Mouse (Mus musculus): ENCODE measurements at regions not wholly inside any gene's neighbourhood (a gene's known extent, or its start where the extent isn't known, plus 50 kb on each side); places are given as distances from the start of the nearest gene placed in this dataset.

GRCm38 (mm10) chr9:47444752-47445151 is 85.2 kb upstream of the Cadm1 start:
- no peak for DNase-seq

- DNase-seq = no peak
Observed at GRCm38 (mm10) chr9:47445332-47445731, 84.6 kb upstream of the Cadm1 start.

GRCm38 (mm10) chr9:47452752-47453151 is 77.2 kb upstream of the Cadm1 start:
- DNase-seq = no peak

GRCm38 (mm10) chr9:47458721-47459418 is 71.1 kb upstream of the Cadm1 start:
- no peak for DNase-seq

- no peak for DNase-seq
Observed at GRCm38 (mm10) chr9:47459461-47460049, 70.4 kb upstream of the Cadm1 start.

GRCm38 (mm10) chr9:47460241-47460640 is 69.7 kb upstream of the Cadm1 start:
- DNase-seq = no peak

GRCm38 (mm10) chr9:47461915-47462314 is 68.1 kb upstream of the Cadm1 start:
- DNase-seq = no peak

GRCm38 (mm10) chr9:47466767-47467166 is 63.2 kb upstream of the Cadm1 start:
- no peak for DNase-seq

GRCm38 (mm10) chr9:47467815-47468214 is 62.2 kb upstream of the Cadm1 start:
- no peak for DNase-seq

GRCm38 (mm10) chr9:47469576-47469975 is 60.4 kb upstream of the Cadm1 start:
- DNase-seq = no peak

GRCm38 (mm10) chr9:47470741-47471140 is 59.2 kb upstream of the Cadm1 start:
- DNase-seq = no peak

- no peak for DNase-seq
Observed at GRCm38 (mm10) chr9:47471767-47472420, 58.1 kb upstream of the Cadm1 start.

- no peak for DNase-seq
Observed at GRCm38 (mm10) chr9:47473776-47474365, 56.1 kb upstream of the Cadm1 start.

GRCm38 (mm10) chr9:47474776-47475175 is 55.2 kb upstream of the Cadm1 start:
- no peak for DNase-seq

- no peak for DNase-seq
Observed at GRCm38 (mm10) chr9:47477889-47478288, 52.1 kb upstream of the Cadm1 start.
